Mouse (Mus musculus): ENCODE results near the gene Tnrc18.

Gene Tnrc18

DNA sequence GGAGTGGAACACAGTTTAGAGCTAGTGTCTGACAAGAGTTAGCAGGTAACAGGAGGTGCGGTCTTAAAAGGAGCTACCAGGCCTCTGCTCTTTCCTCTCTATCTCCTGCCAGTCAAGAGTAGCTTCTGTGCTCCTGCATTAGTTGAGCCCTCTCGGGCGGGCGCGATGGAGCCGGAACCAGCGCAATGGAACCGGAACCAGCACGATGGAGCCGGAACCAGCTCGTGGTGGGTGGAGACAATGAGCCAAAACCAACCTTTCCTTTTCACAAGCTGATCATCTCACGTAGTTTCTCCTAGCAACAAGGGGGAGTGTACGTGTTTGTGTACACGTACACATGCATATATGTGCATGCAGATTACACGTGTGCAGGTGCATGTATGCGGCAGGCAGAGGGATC, 89.2 kb downstream of the Tnrc18 start:
- no peak for DNase-seq (ENCODE audit: inconsistent age in 2 of 2, low spot score in 1 of 2)

DNA sequence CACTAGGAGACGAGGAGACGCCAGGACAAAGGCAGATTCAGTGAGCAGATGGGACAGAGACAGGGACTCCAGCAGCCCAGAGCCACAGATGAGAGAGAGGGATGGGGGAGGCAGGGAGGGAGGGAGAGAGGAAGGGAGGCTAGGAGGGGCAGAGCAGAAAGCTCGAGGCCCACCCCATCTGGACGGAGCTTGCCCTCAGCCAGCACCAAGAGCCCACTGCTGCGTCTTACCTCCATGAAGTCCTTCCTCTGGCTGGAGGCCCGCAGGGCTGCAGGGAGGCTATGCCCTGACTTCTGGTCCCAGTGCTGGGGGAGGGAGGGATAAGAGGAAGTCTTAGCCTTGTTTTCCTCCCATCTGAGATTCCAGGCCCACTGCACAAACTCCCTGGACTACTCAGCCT, 90.7 kb downstream of the Tnrc18 start:
- no peak for DNase-seq (ENCODE audit: inconsistent age in 2 of 2, low spot score in 1 of 2)

DNA sequence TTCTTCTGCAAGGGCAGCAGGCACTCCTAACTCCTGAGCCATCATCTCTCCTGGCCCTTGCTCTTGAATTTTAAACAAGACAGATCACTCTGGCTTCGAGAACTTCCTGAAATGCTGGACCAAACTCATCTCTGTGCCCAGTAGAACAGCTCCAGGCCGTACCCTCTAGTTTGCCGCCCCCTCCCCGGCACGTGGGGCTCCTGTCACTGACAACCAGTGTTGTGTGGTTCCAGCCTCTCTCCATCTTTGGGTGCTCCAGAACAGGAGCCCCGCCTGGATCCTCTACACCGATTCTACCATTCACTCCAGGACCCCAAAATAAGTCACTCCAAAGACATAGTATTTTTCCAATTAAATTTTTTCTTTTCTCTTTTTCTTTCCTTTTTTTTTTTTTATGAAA, 93.2 kb downstream of the Tnrc18 start:
- no peak for DNase-seq (ENCODE audit: inconsistent age in 2 of 2, low spot score in 1 of 2)

DNA sequence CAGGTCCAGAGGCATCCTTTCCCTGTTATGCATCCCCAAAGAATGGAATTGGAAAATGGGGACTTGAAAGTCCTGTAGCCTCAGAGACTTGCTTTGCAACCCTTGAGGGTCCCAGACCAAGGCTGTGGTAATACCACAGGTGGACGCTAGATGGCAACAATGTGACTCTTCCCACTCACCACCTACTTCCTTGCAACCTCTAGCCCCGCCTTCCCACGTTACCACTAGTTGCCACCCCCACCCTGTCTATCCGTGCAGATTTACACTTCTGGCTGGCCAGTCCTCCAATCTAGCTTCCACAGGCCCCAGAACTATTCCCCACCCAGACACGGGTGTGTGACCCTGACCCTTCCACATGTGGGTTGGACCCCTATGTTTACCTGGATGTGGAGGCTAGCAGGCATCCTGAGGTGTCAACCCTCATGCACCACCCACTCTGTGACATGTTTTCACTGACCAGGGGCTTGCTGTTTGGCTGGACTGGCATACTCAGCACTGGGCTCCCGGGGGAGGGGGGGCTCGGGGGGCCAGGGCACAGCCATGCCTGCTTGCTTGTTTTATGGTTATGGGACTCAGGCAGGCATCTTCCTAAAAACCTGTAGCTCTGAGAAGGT, 93.8 kb downstream of the Tnrc18 start:
- peak; percentile 66 to 87 for DNase-seq (ENCODE audit: inconsistent age in 2 of 2, low spot score in 1 of 2)

DNA sequence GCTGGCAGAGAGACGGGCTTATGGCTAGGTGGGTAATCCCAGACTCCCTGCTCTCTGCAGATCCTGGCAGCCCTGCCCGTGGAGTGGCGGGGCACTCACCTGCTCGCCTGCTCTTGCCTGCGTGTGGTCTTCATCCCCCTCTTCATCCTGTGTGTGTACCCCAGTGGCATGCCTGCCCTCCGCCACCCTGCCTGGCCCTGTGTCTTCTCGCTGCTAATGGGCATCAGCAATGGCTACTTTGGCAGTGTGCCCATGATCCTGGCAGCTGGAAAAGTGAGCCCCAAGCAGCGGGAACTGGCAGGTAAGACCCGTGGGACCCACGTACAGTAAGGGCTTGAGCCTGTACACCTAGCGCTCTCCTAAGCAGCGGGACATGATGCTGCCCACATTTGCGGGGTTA, 97.6 kb downstream of the Tnrc18 start:
- no peak for DNase-seq (ENCODE audit: inconsistent age in 2 of 2, low spot score in 1 of 2)

DNA sequence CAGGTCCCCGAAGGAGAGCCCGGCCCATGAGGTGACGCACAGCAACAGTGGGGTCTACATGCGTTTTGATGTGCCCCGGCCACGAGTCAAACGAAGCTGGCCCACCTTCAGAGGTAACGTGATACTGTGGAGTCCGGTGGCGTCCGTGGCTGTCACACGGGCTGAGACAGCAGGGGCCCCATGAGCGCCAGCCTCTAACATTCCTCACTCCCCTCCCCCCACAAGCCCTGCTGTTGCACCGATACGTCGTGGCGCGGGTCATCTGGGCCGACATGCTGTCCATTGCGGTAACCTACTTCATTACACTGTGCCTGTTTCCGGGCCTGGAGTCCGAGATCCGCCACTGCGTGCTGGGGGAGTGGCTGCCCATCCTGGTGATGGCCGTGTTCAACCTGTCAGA, 99.0 kb downstream of the Tnrc18 start:
- DNase-seq (ENCODE audit: inconsistent age in 2 of 2, low spot score in 1 of 2), result no peak

DNA sequence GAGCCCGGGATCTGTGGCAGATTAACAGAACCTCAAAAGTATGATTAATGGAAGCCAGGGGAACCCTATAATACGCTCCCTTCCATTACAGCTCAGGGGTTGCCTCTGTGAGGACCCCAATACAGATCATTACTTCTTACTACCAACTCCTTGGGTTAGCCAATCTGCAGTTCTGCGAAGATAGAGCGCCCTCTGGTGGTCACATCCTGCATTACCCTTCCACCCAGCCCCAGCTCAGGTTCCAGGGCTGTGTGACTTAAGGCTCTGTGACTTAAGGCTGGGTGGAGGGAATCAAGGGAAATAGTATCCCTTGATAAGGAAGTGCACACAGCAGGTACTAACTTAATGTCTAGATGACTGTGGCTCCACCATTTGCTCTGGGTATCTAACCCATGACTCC, 99.4 kb downstream of the Tnrc18 start:
- peak; percentile 79 to 94 for DNase-seq (ENCODE audit: inconsistent age in 2 of 2, low spot score in 1 of 2)

DNA sequence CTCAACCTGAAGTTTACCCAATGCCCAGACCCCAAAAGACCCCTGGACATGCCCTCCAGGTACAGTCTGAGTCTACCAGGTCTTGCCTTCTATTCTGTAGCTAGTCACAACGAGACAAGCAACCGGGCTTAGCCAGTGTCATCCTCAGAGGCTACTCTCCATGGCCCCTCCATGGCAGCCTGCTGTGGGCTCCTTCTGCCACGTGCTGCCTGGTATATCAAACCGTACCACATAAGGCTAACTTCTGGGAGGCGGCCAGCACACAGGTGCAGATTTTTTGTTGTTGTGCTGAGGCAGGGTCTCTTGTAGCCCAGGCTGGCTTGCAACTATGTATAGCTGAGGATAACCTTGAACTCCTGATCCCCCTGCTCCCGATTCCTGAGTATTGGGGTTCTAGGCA, 101.4 kb downstream of the Tnrc18 start:
- no peak for DNase-seq (ENCODE audit: inconsistent age in 2 of 2, low spot score in 1 of 2)

DNA sequence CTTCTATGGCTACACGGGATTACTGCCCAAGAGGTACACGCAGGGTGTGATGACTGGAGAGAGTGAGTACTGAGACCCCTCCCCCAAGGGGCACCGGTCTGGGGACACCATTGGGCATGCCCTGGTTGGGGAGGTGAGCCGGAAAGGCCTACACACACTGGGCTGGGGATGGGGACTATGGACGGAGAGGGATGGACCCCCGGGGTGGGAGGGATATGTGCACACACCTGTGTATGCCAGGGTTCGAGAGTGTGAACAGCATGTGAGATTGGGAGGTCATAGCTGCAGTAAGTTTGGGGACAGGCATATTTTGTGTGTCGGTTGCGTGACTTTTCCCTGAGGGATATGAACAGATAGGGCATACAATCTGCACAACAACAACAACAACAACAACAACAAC, 102.4 kb downstream of the Tnrc18 start:
- no peak for DNase-seq (ENCODE audit: inconsistent age in 2 of 2, low spot score in 1 of 2)

DNA sequence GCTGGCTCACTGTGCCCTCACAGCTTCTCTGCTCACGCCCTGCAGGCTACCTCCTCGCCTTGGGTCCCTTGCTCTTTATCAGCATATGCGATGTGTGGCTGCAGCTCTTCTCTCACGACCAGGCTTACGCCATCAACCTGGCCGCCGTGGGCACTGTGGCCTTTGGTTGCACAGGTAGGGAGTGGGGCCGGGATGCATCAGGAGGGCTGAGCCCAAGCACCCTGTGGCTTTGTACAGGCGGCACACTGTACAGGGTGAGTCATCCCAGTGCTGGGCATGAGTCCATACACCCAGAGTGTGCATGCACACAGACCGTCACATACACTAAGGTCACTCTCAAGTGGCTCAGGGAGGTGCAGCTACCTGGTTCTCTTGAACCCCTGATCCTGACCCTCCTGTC, 103.5 kb downstream of the Tnrc18 start:
- DNase-seq (ENCODE audit: inconsistent age in 2 of 2, low spot score in 1 of 2), result peak; percentile 68 to 75

DNA sequence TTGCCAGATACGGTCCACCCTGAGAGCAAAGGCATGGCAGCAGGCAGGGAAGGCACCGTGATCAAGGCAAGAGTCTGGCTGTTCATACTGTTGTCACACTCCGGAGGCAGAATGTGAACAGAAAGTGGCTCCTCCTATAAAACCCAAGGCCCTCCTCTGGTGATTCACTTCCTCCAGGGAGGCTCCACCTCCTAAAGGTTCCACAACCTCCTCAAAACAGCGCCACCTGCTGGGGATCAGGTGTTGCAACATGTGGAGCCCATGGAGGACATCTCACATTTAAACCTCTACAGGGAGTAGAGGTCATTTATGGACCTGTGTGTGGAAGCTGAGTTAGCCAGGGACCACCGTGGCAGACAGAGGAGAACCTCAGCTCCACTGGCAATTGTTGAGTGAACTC, 105.1 kb downstream of the Tnrc18 start:
- no peak for DNase-seq (ENCODE audit: inconsistent age in 2 of 2, low spot score in 1 of 2)

DNA sequence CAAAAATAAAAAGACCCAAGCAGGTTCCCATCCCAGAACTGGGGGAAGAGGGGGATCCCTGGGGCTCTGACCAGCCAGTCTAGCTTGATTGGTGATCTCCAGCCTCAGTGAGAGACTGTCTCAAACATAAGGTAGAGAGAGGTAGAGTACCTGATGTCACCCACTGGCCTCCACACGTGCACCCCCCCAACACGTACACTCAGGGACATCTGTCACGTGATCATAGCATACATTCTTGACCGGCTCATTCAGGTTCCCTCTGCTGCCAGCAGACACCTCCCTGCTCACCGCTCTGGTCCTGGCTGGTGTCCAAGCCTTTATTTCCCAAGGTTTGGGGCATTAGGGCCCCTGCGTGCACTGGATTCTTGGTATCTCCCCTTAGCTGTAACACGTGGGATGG, 108.0 kb downstream of the Tnrc18 start:
- DNase-seq (ENCODE audit: inconsistent age in 2 of 2, low spot score in 1 of 2), result no peak

DNA sequence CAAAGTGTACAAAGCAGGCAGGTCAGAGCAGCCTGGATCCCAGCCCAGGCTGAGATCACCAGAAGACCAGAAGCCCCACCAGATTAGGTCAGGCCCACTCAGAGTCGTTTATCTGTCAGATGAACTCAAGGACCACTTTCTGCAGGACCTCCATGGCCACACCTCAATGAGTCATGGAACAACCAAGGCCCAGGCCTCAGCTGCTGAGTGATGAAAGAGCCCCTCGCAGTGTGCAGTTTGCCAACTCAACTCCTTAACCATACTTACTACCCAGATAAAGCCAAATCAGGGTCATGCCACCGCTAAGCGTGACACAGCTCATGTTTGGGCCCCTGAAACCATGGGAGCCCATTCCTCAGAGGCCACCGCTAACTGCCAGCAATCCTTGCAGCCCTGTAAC, 109.8 kb downstream of the Tnrc18 start:
- no peak for DNase-seq (ENCODE audit: inconsistent age in 2 of 2, low spot score in 1 of 2)

DNA sequence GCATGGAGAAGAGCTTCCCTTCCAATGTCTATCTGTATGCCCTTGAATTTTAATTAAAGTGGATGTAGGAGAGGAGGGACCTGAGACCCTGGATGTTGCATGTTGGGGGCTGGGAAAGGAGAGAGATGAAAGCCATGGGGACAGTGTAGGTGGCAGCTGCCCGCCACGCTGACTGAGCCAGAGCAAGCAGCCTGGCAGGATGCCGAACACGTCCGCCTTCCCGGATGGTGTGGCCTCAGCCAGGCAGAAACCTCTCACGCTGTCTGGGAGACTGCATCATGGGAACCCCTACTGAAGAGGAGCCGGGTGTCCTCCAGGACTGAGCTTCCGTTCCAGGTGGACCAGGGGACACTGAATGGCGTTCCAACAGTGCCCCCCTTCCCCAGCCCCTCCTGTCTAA, 113.9 kb downstream of the Tnrc18 start:
- peak; percentile 29 to 52 for DNase-seq (ENCODE audit: inconsistent age in 2 of 2, low spot score in 1 of 2)

DNA sequence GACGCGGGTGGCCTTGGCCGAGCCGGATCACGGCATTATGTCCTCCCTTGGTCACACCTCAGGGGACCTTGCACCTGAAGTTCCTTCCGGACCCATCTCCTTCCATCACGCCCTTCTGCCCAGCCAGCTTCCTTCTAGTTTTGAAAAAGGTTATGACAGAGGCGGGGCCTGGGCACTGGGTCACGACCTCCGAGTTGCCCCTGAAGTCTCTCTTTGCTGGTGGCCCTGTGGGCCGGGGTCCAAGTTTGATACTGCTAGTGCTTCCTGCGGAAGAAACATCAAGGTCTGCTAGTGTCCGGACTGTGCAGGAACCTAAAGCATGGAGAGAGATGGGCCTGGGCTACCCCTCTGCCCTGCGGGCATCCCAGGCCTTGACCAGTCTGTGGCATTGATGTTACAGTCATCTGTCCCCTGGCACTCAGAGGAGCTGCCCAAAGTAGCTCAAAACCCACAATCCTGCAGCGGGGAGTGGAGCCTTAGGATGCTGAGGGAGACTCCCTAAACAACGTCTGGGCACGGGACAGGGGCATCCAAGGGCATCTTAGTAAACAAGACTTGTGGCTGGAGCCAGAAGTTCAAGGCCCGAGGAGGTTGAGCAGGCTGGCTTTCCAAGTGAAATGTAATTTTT, 114.8 kb downstream of the Tnrc18 start:
- peak in 1 of 2 experiments; percentile 76 for DNase-seq (ENCODE audit: inconsistent age in 2 of 2, low spot score in 1 of 2)

DNA sequence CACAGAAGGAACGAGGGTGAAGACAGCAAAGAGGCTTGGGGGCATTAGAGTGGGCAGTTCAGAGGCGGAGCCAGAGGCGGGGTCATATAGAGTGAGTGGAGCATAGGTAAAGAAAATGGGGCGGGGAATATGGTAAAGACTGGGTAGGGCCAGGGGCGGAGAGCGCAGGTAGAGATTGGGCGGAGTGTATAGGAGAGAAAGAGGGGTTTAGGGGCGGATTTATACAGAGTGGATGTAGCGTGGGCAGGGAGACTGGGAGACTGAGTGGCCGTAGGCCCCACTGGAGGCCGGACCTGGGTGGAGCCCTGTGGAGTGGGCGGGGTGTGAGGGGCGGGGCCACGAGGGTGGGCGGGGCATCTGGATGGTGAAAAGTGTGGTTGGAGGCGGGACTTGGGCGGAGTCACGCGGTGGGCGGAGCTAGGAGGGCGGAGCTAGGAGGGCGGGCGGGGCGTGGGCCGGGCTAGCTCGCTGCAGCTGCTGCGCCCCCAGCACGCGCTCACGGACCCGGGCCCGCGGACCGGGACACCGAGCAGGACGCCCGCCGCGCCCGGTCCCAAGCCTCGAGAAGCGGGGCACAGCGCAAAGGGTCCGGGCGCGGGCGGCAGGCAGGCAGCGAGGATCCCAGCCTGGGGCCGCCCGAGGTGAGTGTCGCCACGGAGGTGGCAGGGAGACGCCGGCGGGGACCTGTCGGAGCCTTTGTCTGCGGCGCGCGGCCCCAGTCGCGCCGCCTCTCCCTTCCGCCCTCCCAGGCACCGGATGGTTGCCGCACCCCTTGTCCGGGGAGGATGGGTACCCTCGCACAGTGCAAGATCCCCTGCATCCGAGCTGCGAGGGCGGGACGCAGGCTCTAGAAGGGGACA, 115.6 kb downstream of the Tnrc18 start:
- DNase-seq (ENCODE audit: inconsistent age in 2 of 2, low spot score in 1 of 2), result peak; percentile 60 to 78

DNA sequence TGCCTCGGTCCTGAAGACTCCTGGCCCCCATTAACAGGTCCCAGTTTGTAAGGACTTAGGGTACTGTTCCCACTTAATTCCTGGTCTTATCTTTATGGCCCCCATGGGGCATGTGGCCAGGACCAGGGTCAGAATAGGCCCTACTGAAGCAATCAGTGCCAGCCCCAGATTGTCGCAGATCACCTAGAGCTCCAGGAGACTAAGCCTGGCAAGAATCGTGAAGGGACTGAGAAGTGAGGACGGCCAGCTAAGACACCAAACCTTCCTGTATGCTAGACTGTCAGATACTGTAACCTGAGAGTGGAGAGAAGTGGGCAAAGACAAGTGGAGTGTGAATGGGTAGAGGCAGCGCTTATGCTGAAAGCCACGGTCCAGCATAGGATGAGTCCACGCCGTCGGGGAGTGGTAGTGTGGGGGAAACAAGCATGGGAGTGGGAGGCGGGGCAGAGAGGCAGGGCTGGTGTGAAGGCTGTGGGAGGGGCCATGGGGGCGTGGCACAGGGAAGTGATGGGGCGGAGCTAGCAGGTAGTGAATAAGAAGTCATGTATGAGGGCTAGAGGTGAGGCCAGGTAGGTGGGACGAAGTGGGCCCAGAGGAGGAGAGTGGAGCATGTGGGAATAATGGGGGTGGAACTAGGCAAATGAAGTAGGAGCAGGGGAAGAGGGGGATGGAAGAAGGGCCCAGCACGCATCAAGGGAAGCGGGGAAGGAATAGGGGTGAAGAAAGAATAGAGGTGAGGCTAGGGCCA, 116.4 kb downstream of the Tnrc18 start:
- peak; percentile 43 to 54 for DNase-seq (ENCODE audit: inconsistent age in 2 of 2, low spot score in 1 of 2)

DNA sequence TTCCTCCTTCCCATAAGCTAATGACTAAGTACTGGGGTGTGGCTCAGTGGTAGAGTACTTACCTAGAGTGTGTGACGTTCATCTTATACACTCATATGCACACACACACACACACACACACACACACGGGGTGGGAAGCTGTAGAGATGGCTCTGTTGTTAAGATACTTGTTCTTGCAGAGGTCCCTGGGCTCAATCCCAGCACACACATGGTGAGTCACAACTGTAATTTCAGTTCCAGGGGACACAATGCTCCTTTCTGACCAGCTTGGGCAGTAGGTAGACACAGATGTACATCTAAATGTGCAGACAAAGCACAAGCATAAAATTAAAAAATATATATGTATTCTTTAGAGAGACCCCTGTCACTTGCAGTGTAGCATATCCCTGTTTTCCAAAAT, 119.7 kb downstream of the Tnrc18 start:
- peak; percentile 47 to 50 for DNase-seq (ENCODE audit: inconsistent age in 2 of 2, low spot score in 1 of 2)

DNA sequence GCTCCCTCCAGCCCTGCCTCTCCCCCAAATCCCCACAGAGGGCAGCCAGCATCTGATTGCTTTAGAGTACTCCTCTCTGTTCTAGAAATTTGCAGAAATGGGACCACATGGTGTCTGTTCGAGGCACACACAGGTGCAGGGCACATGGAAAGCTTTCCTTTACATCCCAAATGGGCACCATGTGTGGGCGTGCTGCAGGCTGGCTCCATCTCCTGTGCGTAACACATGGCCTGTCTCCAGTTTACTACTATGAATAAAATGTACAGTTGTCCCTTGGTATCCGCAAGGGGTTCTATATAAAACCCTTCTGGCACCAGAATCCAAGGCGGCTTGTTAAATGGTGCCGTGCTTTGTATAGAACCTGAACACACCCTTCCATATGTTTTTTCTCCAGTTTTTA, 120.6 kb downstream of the Tnrc18 start:
- DNase-seq (ENCODE audit: inconsistent age in 2 of 2, low spot score in 1 of 2), result no peak

DNA sequence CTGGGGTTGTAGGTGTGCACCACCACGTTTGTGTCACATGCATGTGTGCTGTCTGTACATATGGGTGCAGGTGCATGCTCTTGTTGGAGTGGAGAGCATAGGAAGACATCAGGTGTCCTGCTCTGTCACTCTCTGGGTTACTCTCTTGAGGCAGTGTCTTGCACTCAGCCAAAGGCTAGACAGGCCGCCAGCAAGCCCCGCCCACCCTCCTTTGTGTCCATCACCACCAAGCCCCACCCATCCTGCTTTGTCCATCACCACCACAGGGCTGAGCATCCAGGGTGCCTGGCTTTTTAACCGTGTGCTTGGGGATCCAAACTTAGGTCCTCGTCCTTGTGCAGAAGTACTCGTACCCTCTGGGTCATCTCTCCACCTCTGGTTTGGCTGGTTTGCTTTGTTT, 121.2 kb downstream of the Tnrc18 start:
- DNase-seq (ENCODE audit: inconsistent age in 2 of 2, low spot score in 1 of 2), result peak; percentile 14 to 37

DNA sequence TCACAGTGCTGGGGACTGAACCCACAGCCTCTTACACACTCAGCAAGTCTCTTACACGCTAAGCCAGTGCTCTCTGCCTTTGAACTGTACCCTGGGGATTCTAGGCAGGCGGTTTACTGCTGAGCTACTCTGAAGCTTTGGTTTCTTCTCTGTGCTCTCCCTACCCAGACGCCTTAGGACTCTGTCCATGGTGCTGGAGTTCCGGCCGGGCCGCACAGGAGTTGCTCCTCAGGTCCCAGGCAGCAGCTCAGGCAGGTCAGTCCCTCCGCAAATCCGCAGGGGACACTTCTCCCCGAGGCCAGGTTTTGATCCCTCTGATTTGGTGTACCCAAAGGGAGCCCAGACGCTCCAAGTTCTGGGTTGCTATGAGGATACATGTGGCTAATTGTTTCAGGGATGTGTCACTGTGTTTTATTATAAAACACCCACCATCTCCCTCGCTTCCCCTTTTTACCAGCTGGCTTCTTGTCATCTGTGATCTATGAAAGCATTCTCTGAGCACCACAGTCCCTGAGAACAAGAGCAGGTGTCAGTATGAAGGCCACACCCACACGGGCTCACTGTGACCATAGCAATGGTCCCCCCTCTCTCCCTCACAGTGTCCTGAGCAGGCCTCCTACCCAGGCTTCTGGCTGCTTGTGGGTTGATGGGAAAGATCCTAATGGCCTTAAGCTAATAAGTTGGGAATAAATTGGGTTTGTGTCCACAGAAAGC, 122.7 kb downstream of the Tnrc18 start:
- peak; percentile 63 to 86 for DNase-seq (ENCODE audit: inconsistent age in 2 of 2, low spot score in 1 of 2)
